23 mouse cellular contexts compared by ENCODE assay signal in the genomic region with DNA sequence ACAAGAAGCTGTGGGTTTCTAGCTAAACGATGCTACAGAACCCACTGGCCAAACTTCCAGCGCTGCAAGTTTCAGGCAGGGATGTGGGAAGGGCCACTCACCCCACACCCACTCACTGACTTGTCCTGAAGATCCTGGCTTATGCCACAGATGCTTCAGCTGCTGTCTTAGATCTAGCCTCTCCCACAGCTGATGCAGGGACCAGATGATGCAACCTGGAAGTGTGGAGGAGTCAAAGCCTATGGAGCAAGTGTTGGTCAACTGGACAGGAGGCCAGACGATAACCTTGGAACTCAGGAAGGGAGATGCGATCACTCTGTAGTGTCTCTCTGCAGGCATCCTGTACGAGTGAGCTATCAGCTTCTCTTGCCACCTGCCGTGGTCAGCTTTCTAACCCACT.
"Had no signal": no experiment of that assay in that cellular context is flagged by ENCODE, and none has a peak within 500 bp of the region (broad histone marks: within the 10 kb centered on the region; RNA-seq: fewer than 3 reads in every experiment).

No protein-coding gene starts in this region.

- H3K4me2 ChIP-seq: heart, embryonic 12.5 days; hindbrain, embryonic 13.5 days; hindbrain, embryonic 15.5 days; kidney, embryonic 15.5 days; limb, embryonic 13.5 days; limb, embryonic 15.5 days; liver, embryonic 12.5 days had no signal

- H3K9ac ChIP-seq: heart, embryonic 12.5 days; hindbrain, embryonic 13.5 days; hindbrain, embryonic 15.5 days; kidney, embryonic 15.5 days; limb, embryonic 13.5 days; limb, embryonic 15.5 days; liver, embryonic 12.5 days had no signal

- DNase-seq: gastrocnemius, postnatal 14 days; heart, adult 18-20 months; heart, postnatal 10 days; heart, postnatal 4 days; kidney, adult 11 months; kidney, adult 2 months; kidney, adult 9 months; kidney, postnatal 14 days; kidney, postnatal 36 days; layer of hippocampus, adult 9-11 months; layer of hippocampus, postnatal 36 days; left cerebral cortex, postnatal 4 days had no signal

- H3K4me1 ChIP-seq: heart, embryonic 10.5 days; heart, embryonic 12.5 days; hindbrain, embryonic 13.5 days; hindbrain, embryonic 15.5 days; kidney, embryonic 15.5 days; limb, embryonic 13.5 days; limb, embryonic 15.5 days; liver, embryonic 12.5 days had no signal

- H3K27ac ChIP-seq: heart, embryonic 10.5 days; hindbrain, embryonic 13.5 days; hindbrain, embryonic 15.5 days; hindbrain, postnatal 0 days; kidney, embryonic 15.5 days; kidney, postnatal 0 days; limb, embryonic 13.5 days; limb, embryonic 15.5 days; liver, embryonic 12.5 days had no signal

- H3K9me3 ChIP-seq: heart, embryonic 10.5 days; heart, embryonic 12.5 days; hindbrain, embryonic 13.5 days; hindbrain, embryonic 15.5 days; kidney, embryonic 15.5 days; limb, embryonic 13.5 days; limb, embryonic 15.5 days; liver, embryonic 12.5 days had no signal

- H3K4me3 ChIP-seq: heart, embryonic 10.5 days; heart, embryonic 12.5 days; hindbrain, embryonic 13.5 days; hindbrain, embryonic 15.5 days; kidney, embryonic 15.5 days; limb, embryonic 13.5 days; limb, embryonic 15.5 days; liver, embryonic 12.5 days had no signal

- ATAC-seq: hindbrain, postnatal 0 days; intestine, embryonic 16.5 days; liver, embryonic 12.5 days had no signal

- H3K36me3 ChIP-seq: heart, embryonic 10.5 days; heart, embryonic 12.5 days; hindbrain, embryonic 13.5 days; hindbrain, embryonic 15.5 days; kidney, embryonic 15.5 days; limb, embryonic 13.5 days; limb, embryonic 15.5 days; liver, embryonic 12.5 days had no signal

- H3K27me3 ChIP-seq: heart, embryonic 12.5 days; hindbrain, embryonic 13.5 days; hindbrain, embryonic 15.5 days; kidney, embryonic 15.5 days; limb, embryonic 13.5 days; limb, embryonic 15.5 days had no signal
